Mouse (Mus musculus): Measurements from ENCODE around the gene Hapln4. TPM values are rescaled to one million over a fixed set of nuclear protein-coding genes. Genes with fewer than 3 reads are reported as not detected.
"Not testable (repeated sequence)": the region's sequence is repeated elsewhere in the genome, so short reads cannot be mapped to it uniquely, and the experiment has no call there.

The Hapln4 gene
- polyA plus RNA-seq, 1 experiment from 2014 or later, result not detected

- H3K27me3 ChIP-seq (replicated peaks; ENCODE audit: control insufficient read depth, insufficient read depth, low read length); H3K4me2 ChIP-seq (replicated peaks; ENCODE audit: low read depth); H3K4me3 ChIP-seq (ENCODE audit: low read depth, low read length); H3K27ac ChIP-seq (ENCODE audit: low read depth, low read length); H3K4me1 ChIP-seq (replicated peaks; ENCODE audit: control insufficient read depth, insufficient read depth, low read length); H3K9ac ChIP-seq (ENCODE audit: low read depth, low read length); ATAC-seq; H3K9me3 ChIP-seq (ENCODE audit: control insufficient read depth): not testable (repeated sequence)
- H3K36me3 ChIP-seq (ENCODE audit: control insufficient read depth, insufficient read depth), result peaks cover 58% of the 10 kb centered on the region
- 94% methylated on average over 5 of the region's 5 CpGs for WGBS
- peak; percentile 21; the same call in 1 of the 2 replicates for TF ChIP-seq CTCF (IDR thresholded peaks at IDR 0.05; ENCODE audit: low read depth)
Observed at GRCm38 (mm10) chr8:70050434-70050833, 32.8 kb upstream of the Hapln4 start.

GRCm38 (mm10) chr8:70057721-70058120 lies 25.5 kb upstream of the Hapln4 start:
- no peak overlapping the region for H3K27ac ChIP-seq (ENCODE audit: low read depth, low read length)
- no peak overlapping the region for H3K4me3 ChIP-seq (ENCODE audit: low read depth, low read length)
- 81% methylated on average over 1 of the region's 1 CpGs for whole genome bisulfite sequencing
- ATAC-seq, result no peak
- no peak overlapping the region for H3K4me2 ChIP-seq (replicated peaks; ENCODE audit: low read depth)
- H3K9ac ChIP-seq (ENCODE audit: low read depth, low read length), result no peak overlapping the region
- H3K36me3 ChIP-seq (ENCODE audit: control insufficient read depth, insufficient read depth), result peaks cover 69% of the 10 kb centered on the region
- no peaks in the 10 kb centered on the region for H3K4me1 ChIP-seq (replicated peaks; ENCODE audit: control insufficient read depth, insufficient read depth, low read length)
- no peaks in the 10 kb centered on the region for H3K27me3 ChIP-seq (replicated peaks; ENCODE audit: control insufficient read depth, insufficient read depth, low read length)
- no peaks in the 10 kb centered on the region for H3K9me3 ChIP-seq (ENCODE audit: control insufficient read depth)
- TF ChIP-seq CTCF (IDR thresholded peaks at IDR 0.05; ENCODE audit: low read depth), result no peak

- Histone ChIP-seq H3K27ac (ENCODE audit: low read depth, low read length) (peak overlapping the region; percentile 93), H3K4me1 (replicated peaks; ENCODE audit: control insufficient read depth, insufficient read depth, low read length) (no peaks in the 10 kb centered on the region), H3K27me3 (replicated peaks; ENCODE audit: control insufficient read depth, insufficient read depth, low read length) (no peaks in the 10 kb centered on the region), H3K9ac (ENCODE audit: low read depth, low read length) (no peak overlapping the region), H3K4me3 (ENCODE audit: low read depth, low read length) (0 out of 2 replicates have a peak overlapping the region, but pooled peaks have one; percentile 38), H3K36me3 (ENCODE audit: control insufficient read depth, insufficient read depth) (peaks cover 45% of the 10 kb centered on the region), H3K9me3 (ENCODE audit: control insufficient read depth) (no peaks in the 10 kb centered on the region), H3K4me2 (replicated peaks; ENCODE audit: low read depth) (peak overlapping the region; percentile 71)
- no peak for TF ChIP-seq CTCF (IDR thresholded peaks at IDR 0.05; ENCODE audit: low read depth)
- WGBS, result 57% methylated on average over 2 of the region's 2 CpGs
- ATAC-seq, result no peak
Observed at GRCm38 (mm10) chr8:70071836-70072440, 11.3 kb upstream of the Hapln4 start.

- Histone ChIP-seq H3K4me3 (ENCODE audit: low read depth, low read length) (peak within 1 kb of the TSS; percentile 38), H3K4me2 (replicated peaks; ENCODE audit: low read depth) (peak within 1 kb of the TSS; percentile 71), H3K36me3 (ENCODE audit: control insufficient read depth, insufficient read depth) (peaks cover 50% of the 10 kb centered on the region), H3K9me3 (ENCODE audit: control insufficient read depth) (no peaks in the 10 kb centered on the region), H3K4me1 (replicated peaks; ENCODE audit: control insufficient read depth, insufficient read depth, low read length) (no peaks in the 10 kb centered on the region), H3K27ac (ENCODE audit: low read depth, low read length) (peak within 1 kb of the TSS; percentile 93), H3K9ac (ENCODE audit: low read depth, low read length) (peak within 1 kb of the TSS; percentile 58), H3K27me3 (replicated peaks; ENCODE audit: control insufficient read depth, insufficient read depth, low read length) (no peaks in the 10 kb centered on the region)
- 7% methylated on average over 17 of the region's 27 CpGs for WGBS
- no peak for TF ChIP-seq CTCF (IDR thresholded peaks at IDR 0.05; ENCODE audit: low read depth)
- peak; percentile 80 for ATAC-seq
Observed at GRCm38 (mm10) chr8:70072441-70073069, 10.7 kb upstream of the Hapln4 start, which contains the start of gene Tm6sf2. Gene Tm6sf2, plus strand, starts transcription at chr8:70072924.

GRCm38 (mm10) chr8:70073120-70073519 lies 10.1 kb upstream of the Hapln4 start:
- H3K4me1 ChIP-seq (replicated peaks; ENCODE audit: control insufficient read depth, insufficient read depth, low read length), result no peaks in the 10 kb centered on the region
- H3K36me3 ChIP-seq (ENCODE audit: control insufficient read depth, insufficient read depth), result peaks cover 49% of the 10 kb centered on the region
- no peaks in the 10 kb centered on the region for H3K27me3 ChIP-seq (replicated peaks; ENCODE audit: control insufficient read depth, insufficient read depth, low read length)
- TF ChIP-seq CTCF (IDR thresholded peaks at IDR 0.05; ENCODE audit: low read depth), result no peak
- H3K9me3 ChIP-seq (ENCODE audit: control insufficient read depth), result no peaks in the 10 kb centered on the region
- WGBS, result 43% methylated on average over 8 of the region's 8 CpGs
- H3K4me2 ChIP-seq (replicated peaks; ENCODE audit: low read depth), result peak overlapping the region; percentile 71
- peak overlapping the region; percentile 93 for H3K27ac ChIP-seq (ENCODE audit: low read depth, low read length)
- ATAC-seq, result peak; percentile 58
- peak overlapping the region; percentile 58 for H3K9ac ChIP-seq (ENCODE audit: low read depth, low read length)
- H3K4me3 ChIP-seq (ENCODE audit: low read depth, low read length), result peak overlapping the region; percentile 38

- peaks cover 49% of the 10 kb centered on the region for H3K36me3 ChIP-seq (ENCODE audit: control insufficient read depth, insufficient read depth)
- WGBS, result 49% methylated on average over 1 of the region's 1 CpGs
- H3K9ac ChIP-seq (ENCODE audit: low read depth, low read length), result no peak overlapping the region
- peak; percentile 46 for ATAC-seq
- no peaks in the 10 kb centered on the region for H3K4me1 ChIP-seq (replicated peaks; ENCODE audit: control insufficient read depth, insufficient read depth, low read length)
- no peaks in the 10 kb centered on the region for H3K27me3 ChIP-seq (replicated peaks; ENCODE audit: control insufficient read depth, insufficient read depth, low read length)
- no peak for TF ChIP-seq CTCF (IDR thresholded peaks at IDR 0.05; ENCODE audit: low read depth)
- no peaks in the 10 kb centered on the region for H3K9me3 ChIP-seq (ENCODE audit: control insufficient read depth)
- peak overlapping the region; percentile 93 for H3K27ac ChIP-seq (ENCODE audit: low read depth, low read length)
- peak overlapping the region; percentile 38 for H3K4me3 ChIP-seq (ENCODE audit: low read depth, low read length)
- peak overlapping the region; percentile 71 for H3K4me2 ChIP-seq (replicated peaks; ENCODE audit: low read depth)
Observed at GRCm38 (mm10) chr8:70073682-70074081, 9.6 kb upstream of the Hapln4 start.
